Mouse (Mus musculus) liver, embryonic 14.5 days (tissue): ENCODE measurements around the gene Mdga2.

Experiments
- CTCF ChIP-seq: IDR thresholded peaks from 2 replicates; pipeline ENCODE4 v1.5.1; 2016; ENCODE audit warnings: antibody characterized with exemption, low read depth, control low read depth
- EP300 ChIP-seq: IDR thresholded peaks from 2 replicates; pipeline ENCODE4 v1.6.1; 2016; ENCODE audit warnings: antibody characterized with exemption, low read depth

- TF ChIP-seq CTCF (no peak), EP300 (no peak)
These were observed 333.1 kb downstream of the Mdga2 start for GRCm38 (mm10) chr12:66889276-66889675.
